Mouse (Mus musculus) hindbrain, embryonic 12.5 days (tissue): ENCODE data around the gene Psd. TPM values are rescaled to one million over a fixed set of nuclear protein-coding genes. Genes with fewer than 3 reads are reported as not detected.
A peak's percentile ranks its signal among the peaks of the same experiment; 100 is the strongest.

ENCODE experiments used
- ATAC-seq: fragments of 200-750 bp; cut with Nextera tagmentation; 2 replicates; pipeline ENCODE4 v1.8.0; 2017; ENCODE audit warnings: moderate TSS enrichment; ENCODE audit not compliant: low FRiP score
- H3K27ac ChIP-seq: fragments of 300-500 bp; sonication (generic); 2 replicates; pipeline ENCODE4 v1.5.1; 2016; ENCODE audit warnings: mild to moderate bottlenecking
- H3K27me3 ChIP-seq: fragments of 300-500 bp; sonication (generic); 2 replicates; pipeline ENCODE4 v1.6.1; 2016; ENCODE audit warnings: mild to moderate bottlenecking
- H3K36me3 ChIP-seq: fragments of 300-500 bp; sonication (generic); 2 replicates; pipeline ENCODE4 v1.6.1; 2016; ENCODE audit warnings: mild to moderate bottlenecking
- H3K4me1 ChIP-seq: fragments of 300-500 bp; sonication (generic); 2 replicates; pipeline ENCODE4 v1.6.1; 2016
- H3K4me2 ChIP-seq: fragments of 300-500 bp; sonication (generic); replicated peaks from 2 replicates; pipeline ENCODE4 v1.6.1; 2016; ENCODE audit warnings: mild to moderate bottlenecking
- H3K4me3 ChIP-seq: fragments of 300-500 bp; sonication (generic); 2 replicates; pipeline ENCODE4 v1.5.1; 2016; ENCODE audit warnings: mild to moderate bottlenecking
- H3K9ac ChIP-seq: fragments of 300-500 bp; sonication (generic); 2 replicates; pipeline ENCODE4 v1.6.1; 2016; ENCODE audit warnings: mild to moderate bottlenecking, moderate library complexity
- H3K9me3 ChIP-seq: fragments of 300-500 bp; sonication (generic); replicated peaks from 2 replicates; pipeline ENCODE4 v1.6.1; 2016; ENCODE audit warnings: mild to moderate bottlenecking
- WGBS: fragments of 180-500 bp; shearing (Covaris S2); methylation state at CpG from one replicate; pipeline ENCODE4 v1.1.7; 2016; 5-methylcytosine and 5-hydroxymethylcytosine counted together
- polyA plus RNA-seq: library from polyadenylated mRNA; unstranded; fragments of >200 nt; fragmentation: Nextera tagmentation; extraction: Ambion mirVana; gene quantifications from 2 replicates; pipeline ENCODE4 v1.2.1, GENCODE M21; 2016

Gene Psd
- polyA plus RNA-seq, 1 experiment from 2014 or later: 34.7 TPM

DNA sequence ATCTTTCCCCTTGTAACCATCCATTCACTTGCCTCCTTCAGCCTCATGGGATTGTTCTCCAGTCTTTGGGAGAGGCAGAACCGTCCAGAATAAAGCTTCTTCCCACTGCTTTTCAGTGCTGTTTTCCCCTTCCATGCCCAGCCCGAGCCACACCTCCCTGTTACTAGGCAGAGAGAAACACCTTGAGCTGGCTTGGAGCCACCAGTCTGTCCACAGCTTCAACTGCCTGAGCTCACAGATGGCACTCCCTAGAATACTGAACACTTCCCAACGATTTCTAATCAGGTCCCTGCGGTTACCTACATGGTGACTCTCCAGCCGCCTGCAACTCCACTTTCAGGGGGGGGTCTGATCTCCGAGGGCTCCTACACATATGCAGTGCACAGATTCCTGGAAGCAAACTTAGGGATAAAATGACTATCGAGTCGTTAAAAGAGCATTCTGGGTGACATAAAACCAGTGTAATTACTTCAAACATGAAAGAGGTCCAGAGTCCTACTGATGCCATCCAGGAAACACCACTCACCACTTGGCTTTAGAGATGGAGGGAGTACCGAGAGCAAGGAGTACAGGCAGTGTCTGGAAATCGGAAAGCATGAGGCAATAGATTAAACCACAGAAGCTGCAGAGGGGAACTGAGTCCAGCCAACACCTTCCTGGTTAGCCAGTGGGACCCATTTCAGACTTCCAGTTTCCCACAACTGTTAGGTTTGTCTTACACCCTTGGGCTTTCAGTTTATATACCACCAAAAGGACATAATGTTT lies 23.4 kb upstream of the Psd start, which contains the start of gene 2310034G01Rik:
TSS of gene 2310034G01Rik (minus strand) at position 135 of the 765 bp plus-strand sequence.
- ATAC-seq: no peak

GRCm38 (mm10) chr19:46349550-46349949 lies 22.6 kb upstream of the Psd start:
- peak; percentile 9; the same call in 1 of the 2 replicates for ATAC-seq
- Histone ChIP-seq H3K9ac (peak overlapping the region; percentile 84), H3K9me3 (no peaks in the 10 kb centered on the region), H3K4me2 (peak overlapping the region; percentile 95), H3K4me1 (peaks cover 20% of the 10 kb centered on the region), H3K27me3 (peaks cover 30% of the 10 kb centered on the region), H3K27ac (peak overlapping the region; percentile 88; the same call in 1 of the 2 replicates), H3K4me3 (peak overlapping the region; percentile 60), H3K36me3 (no peaks in the 10 kb centered on the region)
- WGBS: 27% methylated on average over 6 of the region's 6 CpGs

More for the DNA sequence above, 23.4 kb upstream of the Psd start, which contains the start of gene 2310034G01Rik:
- peak within 1 kb of the TSS; percentile 60 for H3K4me3 ChIP-seq
- peaks cover 20% of the 10 kb centered on the region for H3K4me1 ChIP-seq
- peak within 1 kb of the TSS; percentile 95 for H3K4me2 ChIP-seq
- no peaks in the 10 kb centered on the region for H3K9me3 ChIP-seq
- H3K27me3 ChIP-seq: peaks cover 30% of the 10 kb centered on the region
- peak within 1 kb of the TSS; percentile 84 for H3K9ac ChIP-seq
- 64% methylated on average over 10 of the region's 10 CpGs for WGBS
- no peaks in the 10 kb centered on the region for H3K36me3 ChIP-seq
- H3K27ac ChIP-seq: peak within 1 kb of the TSS; percentile 88

DNA sequence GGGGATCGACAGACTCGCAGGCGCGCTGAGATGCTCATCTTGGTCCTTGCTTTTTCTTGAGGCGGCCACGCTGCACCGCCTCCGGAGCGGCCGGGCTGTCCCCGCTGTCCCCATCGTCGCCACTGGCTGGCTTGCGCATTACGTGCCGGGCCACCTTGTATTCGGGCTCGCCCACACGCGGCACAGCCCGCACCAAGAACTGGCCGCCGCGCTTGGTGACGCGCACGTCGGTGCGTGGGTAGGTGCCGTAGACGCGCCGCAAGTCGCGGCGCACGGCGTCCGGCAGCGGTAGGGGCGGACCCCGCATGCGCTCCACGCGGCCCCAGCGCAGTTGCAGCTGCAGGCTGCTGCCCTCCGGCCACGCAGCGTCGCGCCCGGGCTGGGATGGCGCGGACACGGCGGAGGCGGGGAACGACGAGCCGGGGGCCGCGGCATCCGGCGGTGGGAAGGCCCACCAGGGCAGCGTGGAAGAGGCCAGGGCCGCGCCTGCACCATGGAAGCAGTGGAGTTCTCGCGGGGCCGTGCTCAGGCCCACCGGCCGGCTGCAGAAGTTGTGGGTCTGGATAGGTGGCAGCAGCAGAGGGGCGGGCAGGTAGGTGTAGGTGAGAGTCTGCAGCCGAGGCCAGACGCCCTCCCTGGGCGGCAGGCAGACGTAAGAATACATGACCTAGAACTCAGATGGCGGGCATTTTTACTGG lies 22.0 kb upstream of the Psd start:
- peak; percentile 85 for ATAC-seq
- no peaks in the 10 kb centered on the region for H3K36me3 ChIP-seq
- peak overlapping the region; percentile 60 for H3K4me3 ChIP-seq
- H3K4me1 ChIP-seq: peaks cover 20% of the 10 kb centered on the region
- peak overlapping the region; percentile 84 for H3K9ac ChIP-seq
- peaks cover 35% of the 10 kb centered on the region for H3K27me3 ChIP-seq
- H3K4me2 ChIP-seq: peak overlapping the region; percentile 95
- H3K9me3 ChIP-seq: no peaks in the 10 kb centered on the region
- H3K27ac ChIP-seq: peak overlapping the region; percentile 88
- under 1% methylated on average over 78 of the region's 78 CpGs for WGBS

DNA sequence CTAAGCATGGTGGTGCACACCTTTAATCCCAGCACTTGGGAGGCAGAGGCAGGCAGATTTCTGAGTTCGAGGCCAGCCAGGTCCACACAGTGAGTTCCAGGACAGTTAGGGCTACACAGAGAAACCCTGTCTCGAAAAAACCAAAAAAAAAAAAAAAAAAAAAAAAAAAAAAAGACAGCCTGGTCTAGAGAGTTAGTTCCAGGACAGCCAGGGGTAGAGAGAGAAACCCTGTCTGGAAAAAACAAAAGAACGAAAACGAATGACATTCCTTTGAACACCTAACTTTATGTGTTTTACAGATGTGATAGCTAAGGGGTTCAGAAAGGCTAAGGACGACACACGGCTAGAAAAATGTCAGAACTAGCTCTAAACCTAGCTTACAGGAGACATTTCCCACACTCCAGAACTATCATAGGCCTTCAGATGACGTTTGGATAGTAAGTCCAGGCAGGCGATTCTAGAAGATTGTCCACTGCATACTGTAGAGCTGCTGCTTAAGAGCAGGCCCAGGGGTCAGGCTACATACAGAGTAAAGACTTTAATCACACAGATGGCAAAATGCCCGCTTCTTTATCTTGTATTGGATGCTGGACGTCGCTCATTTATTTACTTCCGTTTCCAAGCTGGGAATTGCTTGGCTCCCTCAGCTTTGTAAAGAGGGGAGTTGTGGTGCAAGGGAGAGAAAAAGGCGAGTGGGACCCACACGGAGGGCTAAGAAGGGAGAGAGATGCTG lies 21.1 kb upstream of the Psd start:
- peak overlapping the region; percentile 95 for H3K4me2 ChIP-seq
- no peaks in the 10 kb centered on the region for H3K36me3 ChIP-seq
- H3K4me3 ChIP-seq: peak overlapping the region; percentile 60
- H3K9me3 ChIP-seq: no peaks in the 10 kb centered on the region
- peaks cover 35% of the 10 kb centered on the region for H3K27me3 ChIP-seq
- peak overlapping the region; percentile 84 for H3K9ac ChIP-seq
- H3K4me1 ChIP-seq: peaks cover 20% of the 10 kb centered on the region
- peak overlapping the region; percentile 88 for H3K27ac ChIP-seq
- 31% methylated on average over 14 of the region's 14 CpGs for WGBS
- no peak for ATAC-seq

DNA sequence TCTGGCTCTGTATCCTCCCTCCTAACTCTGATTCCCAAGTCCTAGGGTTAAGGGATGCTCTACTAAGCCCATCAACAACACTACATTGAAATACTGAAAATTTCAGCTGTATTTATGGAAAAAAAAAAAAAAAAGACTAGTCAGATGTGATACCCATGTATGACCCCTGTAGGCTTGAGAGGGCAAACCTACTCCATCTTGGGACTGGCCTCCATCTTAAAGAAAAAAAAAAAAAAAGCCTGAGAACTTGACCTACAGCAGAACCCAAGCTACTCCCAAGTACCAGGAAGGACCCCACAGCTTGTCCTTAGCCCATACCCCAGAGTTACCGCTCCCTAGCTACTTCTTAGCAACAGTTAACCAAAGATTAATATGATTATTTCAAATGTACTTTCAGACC lies 20.2 kb upstream of the Psd start:
- WGBS: 100% methylated on average over 1 of the region's 1 CpGs
- ATAC-seq: no peak
- H3K27me3 ChIP-seq: peaks cover 31% of the 10 kb centered on the region
- no peaks in the 10 kb centered on the region for H3K9me3 ChIP-seq
- H3K4me1 ChIP-seq: peaks cover 20% of the 10 kb centered on the region
- H3K9ac ChIP-seq: no peak overlapping the region
- H3K4me3 ChIP-seq: no peak overlapping the region
- no peak overlapping the region for H3K27ac ChIP-seq
- no peak overlapping the region for H3K4me2 ChIP-seq
- no peaks in the 10 kb centered on the region for H3K36me3 ChIP-seq

- Histone ChIP-seq H3K27me3 (peaks cover 26% of the 10 kb centered on the region), H3K9ac (no peak overlapping the region), H3K9me3 (no peaks in the 10 kb centered on the region), H3K27ac (no peak overlapping the region), H3K4me3 (no peak overlapping the region), H3K36me3 (no peaks in the 10 kb centered on the region), H3K4me2 (no peak overlapping the region), H3K4me1 (peaks cover 14% of the 10 kb centered on the region)
- WGBS: 24% methylated on average over 7 of the region's 7 CpGs
- no peak for ATAC-seq
Measured at GRCm38 (mm10) chr19:46344710-46345419, 17.9 kb upstream of the Psd start.

- ATAC-seq: 0 out of 2 replicates have a peak, but pooled peaks have one; percentile 0
- H3K36me3 ChIP-seq: no peaks in the 10 kb centered on the region
- WGBS: 77% methylated on average over 7 of the region's 7 CpGs
- H3K9ac ChIP-seq: peak overlapping the region; percentile 45; the same call in 1 of the 2 replicates
- H3K27me3 ChIP-seq: 0 out of 2 replicates have a peak, but pooled peaks cover 14% of the 10 kb centered on the region
- no peaks in the 10 kb centered on the region for H3K9me3 ChIP-seq
- H3K4me3 ChIP-seq: no peak overlapping the region
- peak overlapping the region; percentile 79; the same call in 1 of the 2 replicates for H3K4me2 ChIP-seq
- H3K27ac ChIP-seq: no peak overlapping the region
- H3K4me1 ChIP-seq: peaks cover 9% of the 10 kb centered on the region
Measured at GRCm38 (mm10) chr19:46339287-46339971, 12.5 kb upstream of the Psd start.

DNA sequence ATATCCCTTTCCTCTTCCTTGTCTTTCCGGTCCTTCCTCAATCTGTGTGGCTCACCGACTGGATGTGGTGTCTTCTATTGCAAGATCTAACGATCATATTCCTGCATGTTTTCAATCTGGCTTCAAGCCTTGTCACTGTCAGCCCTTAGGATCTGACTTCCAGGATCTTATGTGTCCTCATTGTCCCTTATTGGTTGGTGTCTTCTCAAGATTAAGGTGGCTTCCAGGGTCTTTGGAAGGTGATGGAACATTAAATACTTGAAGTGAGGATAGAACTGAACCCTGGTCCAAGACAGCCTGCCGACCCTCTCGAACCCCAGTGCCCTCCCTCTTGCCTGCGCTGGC lies 12.0 kb upstream of the Psd start:
- 56% methylated on average over 6 of the region's 6 CpGs for WGBS
- H3K27ac ChIP-seq: no peak overlapping the region

DNA sequence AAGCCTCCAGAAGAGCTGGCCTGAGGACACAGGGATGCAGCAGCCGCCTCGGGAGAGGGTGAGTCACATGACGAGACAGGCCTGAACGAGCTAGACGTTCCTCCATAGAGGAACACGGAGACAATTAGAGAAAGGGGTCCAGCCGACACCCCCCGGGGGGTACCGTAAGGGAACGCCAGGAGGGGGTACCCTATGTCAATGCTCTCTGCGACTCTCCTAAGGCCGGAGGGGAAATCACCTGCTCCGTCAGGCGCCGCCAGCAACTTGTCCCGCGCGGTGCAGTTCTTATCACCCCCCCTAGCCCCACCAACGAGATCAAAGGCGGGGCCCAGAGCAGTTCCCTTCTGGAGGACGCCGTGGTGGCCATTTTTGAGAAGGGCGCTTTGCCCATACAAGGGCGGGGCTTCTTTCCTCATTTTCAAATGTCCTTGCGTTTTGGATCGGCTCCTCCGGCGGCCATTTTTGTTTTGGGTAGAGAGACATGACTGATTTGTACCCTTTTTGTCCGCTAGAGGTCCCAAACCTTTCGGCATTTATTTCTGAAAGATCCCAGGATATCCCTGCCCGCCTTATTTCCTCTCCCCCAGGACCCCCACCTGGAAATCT lies 11.5 kb upstream of the Psd start, which contains the start of gene Cuedc2:
TSS of gene Cuedc2 (minus strand) at position 372 of the 606 bp plus-strand sequence.
- H3K4me3 ChIP-seq: peak within 1 kb of the TSS; percentile 69
- H3K9me3 ChIP-seq: no peaks in the 10 kb centered on the region
- no peaks in the 10 kb centered on the region for H3K36me3 ChIP-seq
- WGBS: under 1% methylated on average over 31 of the region's 31 CpGs
- 0 out of 2 replicates have a peak, but pooled peaks cover 11% of the 10 kb centered on the region for H3K27me3 ChIP-seq
- H3K27ac ChIP-seq: peak within 1 kb of the TSS; percentile 78
- H3K9ac ChIP-seq: peak within 1 kb of the TSS; percentile 81
- peak within 1 kb of the TSS; percentile 79 for H3K4me2 ChIP-seq
- ATAC-seq: peak; percentile 91
- peaks cover 9% of the 10 kb centered on the region for H3K4me1 ChIP-seq

More for the DNA sequence above, 12.0 kb upstream of the Psd start:
- H3K9ac ChIP-seq: peak overlapping the region; percentile 45; the same call in 1 of the 2 replicates
- H3K4me1 ChIP-seq: peaks cover 9% of the 10 kb centered on the region
- no peak; the same call in none of the 2 replicates for ATAC-seq
- no peaks in the 10 kb centered on the region for H3K36me3 ChIP-seq
- H3K9me3 ChIP-seq: no peaks in the 10 kb centered on the region
- H3K4me3 ChIP-seq: peak overlapping the region; percentile 69
- H3K27me3 ChIP-seq: 0 out of 2 replicates have a peak, but pooled peaks cover 11% of the 10 kb centered on the region
- peak overlapping the region; percentile 79 for H3K4me2 ChIP-seq

- H3K4me2 ChIP-seq: peak overlapping the region; percentile 79
- peak overlapping the region; percentile 78 for H3K27ac ChIP-seq
- peaks cover under 1% of the 10 kb centered on the region; the same call in 1 of the 2 replicates for H3K36me3 ChIP-seq
- H3K9me3 ChIP-seq: no peaks in the 10 kb centered on the region
- ATAC-seq: no peak; the same call in 1 of the 2 replicates
- peak overlapping the region; percentile 69 for H3K4me3 ChIP-seq
- WGBS: 34% methylated on average over 15 of the region's 15 CpGs
- peaks cover 12% of the 10 kb centered on the region for H3K4me1 ChIP-seq
- H3K9ac ChIP-seq: peak overlapping the region; percentile 81
- H3K27me3 ChIP-seq: 0 out of 2 replicates have a peak, but pooled peaks cover 11% of the 10 kb centered on the region
Measured at GRCm38 (mm10) chr19:46337719-46338330, 10.9 kb upstream of the Psd start.
